In the genomic region with DNA sequence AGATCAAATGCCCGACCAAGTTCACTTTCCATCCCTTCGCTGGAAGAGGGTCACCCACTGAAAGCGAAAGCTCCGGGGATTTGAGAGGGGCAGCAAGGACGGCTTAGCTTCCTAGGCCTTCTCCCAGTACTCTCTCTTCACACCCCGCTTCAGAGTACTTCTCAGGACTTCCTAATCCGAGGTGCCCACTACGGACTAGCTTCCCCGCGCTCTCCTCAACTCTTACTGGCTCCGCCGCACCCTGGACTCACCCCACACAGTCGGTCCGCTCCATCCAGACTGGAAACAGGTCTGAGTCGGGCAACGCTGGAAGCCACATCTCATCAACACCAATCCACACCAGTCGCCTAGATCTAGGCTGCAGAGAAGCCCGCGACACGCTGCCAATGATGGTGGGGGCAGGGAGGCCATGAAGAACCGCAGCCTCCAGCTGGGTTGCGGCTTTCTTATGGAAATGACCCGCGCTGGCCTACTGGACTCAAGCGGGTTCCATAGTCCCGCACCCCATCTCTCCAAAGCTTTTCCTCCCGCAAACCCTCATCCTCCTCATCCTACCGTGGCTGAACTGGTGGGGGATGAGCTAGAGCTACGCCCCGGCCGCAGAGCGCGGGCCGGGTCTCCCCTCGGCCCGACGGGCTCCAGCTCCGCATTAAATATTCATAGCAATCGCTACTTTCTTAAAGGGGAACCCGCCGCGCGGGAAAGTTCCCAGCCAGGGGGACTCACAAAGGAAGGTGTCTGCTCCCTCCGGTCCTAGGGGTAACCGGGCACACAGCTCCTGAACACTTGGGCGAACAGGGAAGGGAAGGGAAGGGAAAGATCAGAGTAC, we compare ENCODE assay signal across 9 mouse cellular contexts. TPM values are rescaled to one million over a fixed set of nuclear protein-coding genes. Genes with fewer than 3 reads are reported as not detected.
DNase-seq lines count a peak whose midpoint lies in the region; ATAC-seq lines count a peak whose summit lies in the region.
"Had no signal": no experiment of that assay in that cellular context is flagged by ENCODE, and none has a peak within 500 bp of the region (broad histone marks: within the 10 kb centered on the region; RNA-seq: fewer than 3 reads in every experiment).

No protein-coding gene starts in this region.

- H3K36me3 ChIP-seq in embryonic facial prominence, embryonic 12.5 days = no peaks in the 10 kb centered on the region
- no peaks in the 10 kb centered on the region for H3K36me3 ChIP-seq in intestine, embryonic 14.5 days (ENCODE audit: control insufficient read depth, insufficient read depth, low read length)
- H3K36me3 ChIP-seq in liver, embryonic 15.5 days (replicated peaks) = no peaks in the 10 kb centered on the region

- peaks cover 60% of the 10 kb centered on the region for H3K27me3 ChIP-seq in embryonic facial prominence, embryonic 12.5 days
- peaks cover 92% of the 10 kb centered on the region for H3K27me3 ChIP-seq in intestine, embryonic 14.5 days (replicated peaks; ENCODE audit: control insufficient read depth, insufficient read depth, low read length)
- H3K27me3 ChIP-seq in liver, embryonic 15.5 days = peaks cover 89% of the 10 kb centered on the region

- ATAC-seq in embryonic facial prominence, embryonic 12.5 days (ENCODE audit: insufficient number of reproducible peaks, insufficient read depth, low FRiP score, low TSS enrichment) = 0 out of 2 replicates have a peak, but pooled peaks have one; percentile 5
- no peak for ATAC-seq in intestine, embryonic 14.5 days (replicated peaks; ENCODE audit: low FRiP score, low TSS enrichment, low read depth)
- no peak for ATAC-seq in liver, embryonic 15.5 days (ENCODE audit: insufficient read depth)

- H3K4me3 ChIP-seq in embryonic facial prominence, embryonic 12.5 days = peak overlapping the region; percentile 43
- H3K4me3 ChIP-seq in intestine, embryonic 14.5 days (ENCODE audit: low read depth, low read length) = peak overlapping the region; percentile 28
- H3K4me3 ChIP-seq in liver, embryonic 15.5 days (replicated peaks) = peak overlapping the region; percentile 31

- DNase-seq in heart, adult 11 months = peak; percentile 87
- no peak for DNase-seq in heart, postnatal 10 days
- DNase-seq in ES-CJ7 (ENCODE audit: low read depth, low spot score) = peak; percentile 65
- DNase-seq in intestine, embryonic 14.5 days (ENCODE audit: low spot score) = peak; percentile 73
- no peak for DNase-seq in thymus, postnatal 10 days (ENCODE audit: low spot score in 2 of 2)
- DNase-seq in gastrocnemius, postnatal 14 days = no peak

- under 1% methylated on average over 46 of the region's 46 CpGs for WGBS in embryonic facial prominence, embryonic 12.5 days
- WGBS in intestine, embryonic 14.5 days = under 1% methylated on average over 46 of the region's 46 CpGs
- under 1% methylated on average over 46 of the region's 46 CpGs for WGBS in liver, embryonic 15.5 days (ENCODE audit: insufficient replicate concordance)

- H3K9me3 ChIP-seq in embryonic facial prominence, embryonic 12.5 days = no peaks in the 10 kb centered on the region
- H3K9me3 ChIP-seq in intestine, embryonic 14.5 days (ENCODE audit: control insufficient read depth, low read length) = no peaks in the 10 kb centered on the region
- no peaks in the 10 kb centered on the region for H3K9me3 ChIP-seq in liver, embryonic 15.5 days (replicated peaks)

- H3K27ac ChIP-seq in embryonic facial prominence, embryonic 12.5 days = peak overlapping the region; percentile 46; the same call in 1 of the 2 replicates
- no peak overlapping the region for H3K27ac ChIP-seq in intestine, embryonic 14.5 days (ENCODE audit: low read depth)
- H3K27ac ChIP-seq in liver, embryonic 15.5 days (replicated peaks) = no peak overlapping the region

- intact Hi-C loops in heart, postnatal 10 days (cut with DNase I) = loop anchor here (5.0 to 10.0 kb wide), 3 partner anchors 901 to 1561 kb away; no protein-coding TSS in a partner anchor
- intact Hi-C loops in gastrocnemius, postnatal 14 days (cut with DNase I; ENCODE audit: low total_unique reads) = no loop called here

- peak overlapping the region; percentile 58 for H3K9ac ChIP-seq in embryonic facial prominence, embryonic 12.5 days
- H3K9ac ChIP-seq in intestine, embryonic 14.5 days (ENCODE audit: low read length) = no peak overlapping the region
- H3K9ac ChIP-seq in liver, embryonic 15.5 days = no peak overlapping the region

- H3K4me2 ChIP-seq in embryonic facial prominence, embryonic 12.5 days (replicated peaks) = peak overlapping the region; percentile 62
- peak overlapping the region; percentile 49 for H3K4me2 ChIP-seq in intestine, embryonic 14.5 days (ENCODE audit: low read length)
- peak overlapping the region; percentile 54 for H3K4me2 ChIP-seq in liver, embryonic 15.5 days

- 0 out of 2 replicates have a peak, but pooled peaks cover 3% of the 10 kb centered on the region for H3K4me1 ChIP-seq in embryonic facial prominence, embryonic 12.5 days
- 0 out of 2 replicates have a peak, but pooled peaks cover 3% of the 10 kb centered on the region for H3K4me1 ChIP-seq in intestine, embryonic 14.5 days (replicated peaks; ENCODE audit: control insufficient read depth, insufficient read depth, low read length)
- H3K4me1 ChIP-seq in liver, embryonic 15.5 days (replicated peaks) = no peaks in the 10 kb centered on the region

RNA-seq across cellular contexts. Expression of a gene that starts 17.8 kb away (rescaled TPM):
- not detected for total RNA-seq in heart, postnatal 10 days (2021)
- 10.3 and 12.1 TPM in 2 replicates for polyA plus RNA-seq in embryonic facial prominence, embryonic 12.5 days (2016; fragmentation: Nextera tagmentation; extraction: Ambion mirVana)
- 0.24 and 0.28 TPM in 2 replicates for polyA plus RNA-seq in intestine, embryonic 14.5 days (2014; fragmentation: Nextera tagmentation; extraction: Ambion mirVana)
- 0.02 and 0.03 TPM in 2 replicates for polyA plus RNA-seq in liver, embryonic 15.5 days (2015; fragmentation: Nextera tagmentation; extraction: Ambion mirVana)
- not detected for total RNA-seq in gastrocnemius, postnatal 14 days (2021)
- total RNA-seq: MEL had no signal

Comparison
In these comparisons a context has a peak if more than half of its experiments do, and no peak if none do; other contexts are left out.
1. DNase-seq: peak in heart, adult 11 months (single experiment), ES-CJ7 (single experiment) and intestine, embryonic 14.5 days (single experiment); none in heart, postnatal 10 days (0 of 2), thymus, postnatal 10 days (0 of 2) and gastrocnemius, postnatal 14 days (single experiment).
2. Peak in every context shown above with its lines, with median percentiles within 50 percentile points of each other: H3K4me2 ChIP-seq and H3K4me3 ChIP-seq.